Comparison of ENCODE assay signal across 7 mouse cellular contexts in genomic region chr4:97751030-97751482, GRCm38 (mm10). TPM values are rescaled to one million over a fixed set of nuclear protein-coding genes. Genes with fewer than 3 reads are reported as not detected.
DNase-seq lines count a peak whose midpoint lies in the region; ATAC-seq and TF ChIP-seq lines count a peak whose summit lies in the region.

No protein-coding gene starts in this region.

- peak overlapping the region; percentile 37 for H3K4me3 ChIP-seq in embryonic facial prominence, embryonic 11.5 days (ENCODE audit: low read depth, low read length)
- H3K4me3 ChIP-seq in intestine, postnatal 0 days (ENCODE audit: low read depth, low read length) = peak overlapping the region; percentile 40
- H3K4me3 ChIP-seq in midbrain, embryonic 11.5 days (ENCODE audit: low read depth, low read length) = peak overlapping the region; percentile 35

- intact Hi-C loops in left cerebral cortex, postnatal 4 days (cut with DNase I) = loop anchor here (5.0 to 10.0 kb wide), 3 partner anchors 574 to 714 kb away; no protein-coding TSS in a partner anchor

- WGBS in embryonic facial prominence, embryonic 11.5 days = 1% methylated on average over 20 of the region's 20 CpGs
- WGBS in intestine, postnatal 0 days = under 1% methylated on average over 20 of the region's 20 CpGs
- under 1% methylated on average over 20 of the region's 20 CpGs for WGBS in midbrain, embryonic 11.5 days

- peak overlapping the region; percentile 10; the same call in 1 of the 2 replicates for H3K9ac ChIP-seq in embryonic facial prominence, embryonic 11.5 days (replicated peaks; ENCODE audit: low read length)
- peak overlapping the region; percentile 41 for H3K9ac ChIP-seq in intestine, postnatal 0 days (ENCODE audit: low read depth, low read length)
- H3K9ac ChIP-seq in midbrain, embryonic 11.5 days (ENCODE audit: low read length) = peak overlapping the region; percentile 58

- DNase-seq in adrenal gland, postnatal 25 days = peak; percentile 94
- DNase-seq in embryonic facial prominence, embryonic 11.5 days (ENCODE audit: low spot score) = peak; percentile 97
- peak; percentile 92 for DNase-seq in gonadal fat pad, adult 2 months (ENCODE audit: low read depth)
- peak; percentile 97 for DNase-seq in left cerebral cortex, postnatal 4 days
- DNase-seq in midbrain, embryonic 11.5 days (ENCODE audit: low spot score, missing footprints) = peak; percentile 98
- DNase-seq in skeletal muscle tissue, adult 2 months (ENCODE audit: low read depth, low spot score) = peak; percentile 91

- no peak overlapping the region for H3K27ac ChIP-seq in embryonic facial prominence, embryonic 11.5 days (replicated peaks; ENCODE audit: low read depth, low read length)
- peak overlapping the region; percentile 58 for H3K27ac ChIP-seq in intestine, postnatal 0 days (ENCODE audit: low read depth, low read length)
- no peak overlapping the region for H3K27ac ChIP-seq in midbrain, embryonic 11.5 days (ENCODE audit: low read depth, low read length)

- peak; percentile 86 for ATAC-seq in embryonic facial prominence, embryonic 11.5 days (replicated peaks; ENCODE audit: insufficient number of reproducible peaks, low FRiP score, low TSS enrichment, low read depth)
- peak; percentile 74 for ATAC-seq in intestine, postnatal 0 days
- ATAC-seq in midbrain, embryonic 11.5 days (ENCODE audit: low FRiP score) = peak; percentile 84

- no peaks in the 10 kb centered on the region for H3K9me3 ChIP-seq in embryonic facial prominence, embryonic 11.5 days (replicated peaks; ENCODE audit: control insufficient read depth, low read length)
- H3K9me3 ChIP-seq in intestine, postnatal 0 days (ENCODE audit: control insufficient read depth) = no peaks in the 10 kb centered on the region
- H3K9me3 ChIP-seq in midbrain, embryonic 11.5 days (ENCODE audit: control insufficient read depth, low read length) = no peaks in the 10 kb centered on the region

- TF ChIP-seq CTCF in intestine, postnatal 0 days (IDR thresholded peaks at IDR 0.05; ENCODE audit: low read depth) = peak; percentile 93

- peaks cover 8% of the 10 kb centered on the region; the same call in 1 of the 2 replicates for H3K27me3 ChIP-seq in embryonic facial prominence, embryonic 11.5 days (ENCODE audit: control insufficient read depth, insufficient read depth, low read length)
- H3K27me3 ChIP-seq in intestine, postnatal 0 days (replicated peaks; ENCODE audit: control insufficient read depth, insufficient read depth, low read length) = peaks cover 14% of the 10 kb centered on the region
- H3K27me3 ChIP-seq in midbrain, embryonic 11.5 days (ENCODE audit: control insufficient read depth, insufficient read depth, low read length) = peaks cover 59% of the 10 kb centered on the region

- peak overlapping the region; percentile 89 for H3K4me2 ChIP-seq in embryonic facial prominence, embryonic 11.5 days (ENCODE audit: low read depth, low read length)
- peak overlapping the region; percentile 81 for H3K4me2 ChIP-seq in intestine, postnatal 0 days (replicated peaks; ENCODE audit: low read depth)
- H3K4me2 ChIP-seq in midbrain, embryonic 11.5 days = peak overlapping the region; percentile 68

- H3K4me1 ChIP-seq in embryonic facial prominence, embryonic 11.5 days (ENCODE audit: control insufficient read depth, insufficient read depth, low read length) = peaks cover 3% of the 10 kb centered on the region; the same call in 1 of the 2 replicates
- 0 out of 2 replicates have a peak, but pooled peaks cover 2% of the 10 kb centered on the region for H3K4me1 ChIP-seq in intestine, postnatal 0 days (replicated peaks; ENCODE audit: control insufficient read depth, insufficient read depth, low read length)
- peaks cover 13% of the 10 kb centered on the region for H3K4me1 ChIP-seq in midbrain, embryonic 11.5 days (ENCODE audit: control insufficient read depth, insufficient read depth, low read length)

- H3K36me3 ChIP-seq in embryonic facial prominence, embryonic 11.5 days (replicated peaks; ENCODE audit: control insufficient read depth, insufficient read depth, low read depth, low read length) = no peaks in the 10 kb centered on the region
- no peaks in the 10 kb centered on the region for H3K36me3 ChIP-seq in intestine, postnatal 0 days (ENCODE audit: control insufficient read depth, insufficient read depth)
- no peaks in the 10 kb centered on the region for H3K36me3 ChIP-seq in midbrain, embryonic 11.5 days (ENCODE audit: control insufficient read depth, insufficient read depth, low read length)

RNA-seq across cellular contexts. Expression of gene Nfia, which starts 21.5 kb away (rescaled TPM):
- total RNA-seq in adrenal gland, postnatal 25 days (2021) = 166 and 206 TPM in 2 replicates
- polyA plus RNA-seq in embryonic facial prominence, embryonic 11.5 days (2014; fragmentation: Nextera tagmentation; extraction: Ambion mirVana) = 23.1 and 23.5 TPM in 2 replicates
- 56.8 and 62.1 TPM in 2 replicates for polyA plus RNA-seq in gonadal fat pad, adult 2 months (2012; rRNA removed)
- 15.9 and 18.4 TPM in 2 replicates for polyA plus RNA-seq in intestine, postnatal 0 days (2015; fragmentation: Nextera tagmentation; extraction: Ambion mirVana)
- 10 to 100 TPM; 97.1 to 99.7 TPM for total RNA-seq in left cerebral cortex, postnatal 4 days (2021)
- polyA plus RNA-seq in midbrain, embryonic 11.5 days (2014; fragmentation: Nextera tagmentation; extraction: Ambion mirVana) = 14.1 and 15.8 TPM in 2 replicates

RNA-seq across cellular contexts. Expression of gene E130114P18Rik, which starts 26.8 kb away (rescaled TPM):
- 1.1 TPM in 1 of 2 replicates, not detected in the other for total RNA-seq in adrenal gland, postnatal 25 days (2021)
- polyA plus RNA-seq in embryonic facial prominence, embryonic 11.5 days (2014; fragmentation: Nextera tagmentation; extraction: Ambion mirVana) = 9.5 and 12.1 TPM in 2 replicates
- 0.11 TPM in 1 of 2 replicates, not detected in the other for polyA plus RNA-seq in gonadal fat pad, adult 2 months (2012; rRNA removed)
- polyA plus RNA-seq in intestine, postnatal 0 days (2015; fragmentation: Nextera tagmentation; extraction: Ambion mirVana) = 1.3 and 1.6 TPM in 2 replicates
- 1 to 10 TPM; 6.6 to 8.2 TPM for total RNA-seq in left cerebral cortex, postnatal 4 days (2021)
- polyA plus RNA-seq in midbrain, embryonic 11.5 days (2014; fragmentation: Nextera tagmentation; extraction: Ambion mirVana) = 6.5 and 7.7 TPM in 2 replicates
